Mouse (Mus musculus): ENCODE results near the gene Cisd2.

Cisd2 gene

GRCm38 (mm10) chr3:135423608-135424212, at the start of gene Cisd2:
Gene Cisd2 (minus strand): TSS chr3:135423925.
- no peak for DNase-seq

GRCm38 (mm10) chr3:135470823-135471222, 47.1 kb upstream of the Cisd2 start:
- no peak for DNase-seq

DNA sequence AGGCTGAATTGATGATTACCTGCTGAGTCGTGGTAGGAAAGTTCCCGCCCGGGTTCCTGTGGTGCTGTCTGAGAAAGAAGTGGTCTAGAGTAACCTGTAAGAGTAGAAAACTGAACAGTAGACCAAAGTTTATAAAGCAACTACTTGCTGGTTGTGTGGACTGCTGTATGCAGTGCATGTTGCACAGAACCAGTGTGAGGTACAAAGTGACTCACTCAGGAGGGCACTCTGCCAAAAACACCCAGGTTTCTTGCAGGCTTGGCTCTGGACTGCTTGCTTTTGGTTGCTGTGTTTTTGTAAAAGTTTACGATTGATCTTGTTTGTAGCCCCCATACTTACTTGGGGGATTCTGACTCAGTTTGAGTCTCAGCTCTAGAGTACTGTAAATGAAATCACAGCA, 46.2 kb upstream of the Cisd2 start:
- no peak for DNase-seq

GRCm38 (mm10) chr3:135469146-135469545, 45.4 kb upstream of the Cisd2 start:
- no peak for DNase-seq

- DNase-seq = no peak
Observed at GRCm38 (mm10) chr3:135468402-135468801, 44.7 kb upstream of the Cisd2 start.

DNA sequence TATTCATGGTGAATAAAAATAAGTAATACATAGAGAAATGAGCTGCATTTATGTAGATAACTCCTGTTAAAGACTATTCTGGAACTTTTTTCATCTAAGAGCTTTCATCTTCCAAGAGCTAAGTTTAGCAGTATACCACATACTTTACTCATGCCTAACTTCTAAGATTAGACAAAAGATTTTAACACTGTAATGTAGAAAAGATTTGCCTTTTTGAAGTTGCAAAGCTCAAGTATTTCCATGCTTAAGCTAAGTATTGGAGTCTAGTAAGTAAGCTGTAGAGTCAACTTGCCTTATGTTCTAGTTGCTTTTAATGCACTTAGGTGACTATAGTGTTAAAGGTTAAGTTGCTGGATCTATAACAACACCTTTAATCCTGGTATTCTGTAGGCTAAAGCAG, 35.3 kb upstream of the Cisd2 start:
- no peak for DNase-seq

GRCm38 (mm10) chr3:135444930-135445329, 21.2 kb upstream of the Cisd2 start:
- DNase-seq = no peak

DNA sequence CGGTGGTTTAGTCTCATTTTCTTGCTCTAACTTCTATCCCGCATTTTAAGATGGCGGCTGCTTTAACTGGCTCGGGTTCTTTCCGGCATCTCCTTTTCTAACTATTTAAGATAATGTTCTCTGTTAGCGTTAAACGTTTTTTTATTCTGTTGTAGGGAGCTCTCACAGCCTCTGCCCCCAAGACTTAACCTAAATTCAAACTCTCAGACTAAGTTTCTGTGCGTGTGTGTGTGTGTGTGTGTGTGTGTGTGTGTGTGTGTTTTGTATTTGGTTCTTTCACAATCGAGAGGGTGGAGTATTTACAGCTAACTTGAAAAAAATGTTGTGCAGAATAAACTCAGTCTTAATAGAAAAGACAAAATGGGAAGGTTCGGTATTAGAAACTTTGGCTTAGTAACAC, 16.9 kb upstream of the Cisd2 start:
- DNase-seq = no peak

- peak; percentile 61 for DNase-seq
Observed at GRCm38 (mm10) chr3:135440221-135440620, 16.5 kb upstream of the Cisd2 start.

GRCm38 (mm10) chr3:135439651-135440050, 15.9 kb upstream of the Cisd2 start:
- no peak for DNase-seq

- DNase-seq = peak; percentile 87
Observed at GRCm38 (mm10) chr3:135438913-135439531, 15.3 kb upstream of the Cisd2 start.

- DNase-seq = peak; percentile 96
Observed at GRCm38 (mm10) chr3:135438531-135438912, 14.8 kb upstream of the Cisd2 start.

DNA sequence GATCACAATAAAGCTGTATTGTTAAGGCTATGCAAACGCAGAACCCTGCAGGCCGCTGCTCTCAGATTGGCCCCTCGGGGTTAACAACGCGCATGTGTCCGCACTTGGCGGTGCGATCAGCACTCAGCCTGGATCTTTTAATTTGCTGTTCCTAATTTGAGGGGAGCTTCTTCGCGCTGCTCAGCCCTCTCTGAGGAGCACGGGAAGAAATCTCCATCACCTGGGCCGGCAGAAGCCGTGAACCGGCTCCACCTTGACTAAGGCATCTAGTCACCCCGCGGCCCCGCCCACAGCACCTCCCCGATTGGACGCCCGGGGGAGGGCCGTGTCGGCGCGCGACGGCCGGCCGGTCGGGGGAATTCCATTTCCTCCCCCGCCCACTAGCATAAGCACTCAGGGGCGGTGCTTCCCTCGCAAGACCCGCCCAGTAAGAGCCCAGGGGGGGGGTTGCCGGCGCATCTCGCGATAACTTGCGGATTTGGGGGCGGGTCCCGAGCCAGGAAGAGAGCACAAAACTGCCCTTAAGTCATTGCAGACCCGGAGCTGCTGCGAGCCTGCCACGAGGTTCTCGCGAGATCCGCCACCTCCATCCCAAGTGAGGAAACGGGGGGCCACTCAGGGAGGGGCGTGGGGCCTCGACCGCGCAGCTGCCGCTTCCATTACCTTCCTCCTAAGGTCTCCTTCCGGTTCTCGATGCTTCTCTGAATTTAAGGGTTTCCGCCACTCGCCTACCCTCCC, 14.2 kb upstream of the Cisd2 start, which contains the start of gene Ube2d3:
Ube2d3 (plus strand) TSS at position 392 of the 738 bp plus-strand sequence.
- peak; percentile 100 for DNase-seq

DNA sequence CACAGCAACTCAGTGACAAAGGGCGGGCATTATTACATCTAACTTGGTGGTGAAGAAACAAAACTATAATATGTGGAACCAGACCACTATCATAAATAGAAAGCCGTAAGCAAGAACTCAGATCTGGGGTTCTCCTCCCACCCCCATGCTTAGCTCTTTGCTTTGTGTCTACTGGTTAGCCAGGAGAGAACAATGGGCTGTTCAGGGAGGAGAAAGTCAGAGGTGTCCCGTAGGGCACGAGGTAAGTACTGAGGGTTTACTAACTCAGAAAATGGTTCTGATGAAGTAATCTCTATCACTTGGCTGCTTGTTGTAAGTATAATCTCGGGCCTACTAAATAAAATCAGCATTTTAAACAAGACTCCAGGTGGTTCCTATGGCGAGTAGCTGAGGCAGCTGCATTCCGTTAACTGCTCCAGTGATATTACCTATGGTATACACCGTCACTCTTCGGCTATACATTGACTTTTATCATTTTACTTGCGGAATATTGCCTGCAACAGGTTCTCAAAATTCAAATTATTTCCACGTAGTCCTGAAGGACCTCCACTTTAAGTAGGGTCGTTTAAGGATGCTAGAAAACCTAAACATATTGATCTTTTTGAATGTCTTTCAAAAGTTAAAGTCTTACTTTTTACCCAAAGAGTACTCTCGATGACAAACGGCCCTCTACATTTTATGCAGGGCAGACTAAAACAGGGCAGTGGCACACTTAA, 13.3 kb upstream of the Cisd2 start:
- DNase-seq = no peak

- peak; percentile 89 for DNase-seq
Observed at GRCm38 (mm10) chr3:135422856-135423607, 693 bp downstream of the Cisd2 start.

GRCm38 (mm10) chr3:135422232-135422855, 1.4 kb downstream of the Cisd2 start:
- no peak for DNase-seq

DNA sequence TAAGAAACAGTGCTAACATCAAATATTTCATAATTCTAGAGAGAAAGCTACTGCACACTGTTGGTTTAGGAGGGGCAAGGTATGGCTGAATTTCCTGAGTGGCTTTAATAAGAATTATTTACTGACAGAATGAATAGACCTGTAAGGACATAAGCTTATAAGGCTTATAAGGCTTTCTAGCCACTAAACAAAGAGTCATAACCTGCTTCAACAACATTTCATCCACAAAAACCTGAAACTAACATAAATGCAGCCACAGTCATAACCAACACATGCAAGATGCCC, 2.5 kb downstream of the Cisd2 start:
- DNase-seq = no peak

DNA sequence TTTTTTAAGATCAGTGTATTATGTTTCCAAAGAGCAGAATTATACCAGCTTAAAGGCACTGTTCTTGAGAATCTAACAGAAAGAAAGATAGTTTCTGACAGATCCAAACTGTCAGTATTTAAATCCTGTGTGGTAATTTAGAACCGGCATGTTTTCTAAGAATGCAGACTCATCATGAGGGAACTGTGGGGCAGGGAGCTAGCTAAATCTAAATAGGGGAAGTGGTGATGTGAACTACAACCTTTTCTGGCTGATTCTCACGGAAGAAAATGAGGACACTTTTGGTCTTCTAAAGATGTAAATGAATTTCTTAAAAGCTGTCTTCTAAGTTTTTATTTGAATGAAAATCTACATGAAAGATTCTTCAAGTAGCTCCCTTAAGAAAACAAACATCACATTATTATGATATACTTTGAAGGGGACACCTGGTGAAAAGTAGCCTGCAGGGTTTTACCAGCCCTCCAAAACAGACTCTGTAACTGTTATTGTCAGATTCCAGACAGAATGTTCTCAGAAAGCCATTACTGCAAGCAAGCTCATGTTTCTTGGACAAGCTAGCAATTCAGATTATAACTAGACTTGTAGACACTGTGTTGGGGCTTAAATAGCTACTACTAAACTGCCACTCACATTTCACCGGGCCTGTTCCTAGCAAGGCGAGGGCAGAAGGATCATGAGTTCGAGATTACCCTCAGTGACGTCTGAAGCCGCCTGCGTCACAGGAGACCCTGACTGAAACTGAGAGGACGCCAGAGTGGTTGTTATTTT, 3.0 kb downstream of the Cisd2 start:
- DNase-seq = no peak

DNA sequence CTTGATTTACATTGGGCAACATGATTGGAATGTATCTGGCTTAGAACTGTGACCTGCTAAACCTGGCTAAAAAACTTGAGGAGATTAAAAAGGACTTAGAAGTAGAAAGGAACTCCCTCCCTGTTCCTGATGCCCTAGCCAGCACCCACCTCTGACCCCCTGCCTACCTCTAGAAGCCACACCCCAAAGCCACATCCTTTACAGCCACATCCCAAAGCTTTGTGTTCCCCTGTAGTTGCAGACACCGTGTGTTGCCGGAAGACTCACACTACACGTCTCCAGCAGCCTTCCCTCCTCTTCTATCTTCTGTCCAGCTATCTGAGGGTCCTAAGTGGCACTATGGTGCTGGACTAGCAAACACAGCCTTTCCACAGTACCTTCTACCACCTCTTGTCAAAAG, 5.9 kb downstream of the Cisd2 start:
- DNase-seq = peak; percentile 56

GRCm38 (mm10) chr3:135417245-135417644, 6.5 kb downstream of the Cisd2 start:
- DNase-seq = no peak

DNA sequence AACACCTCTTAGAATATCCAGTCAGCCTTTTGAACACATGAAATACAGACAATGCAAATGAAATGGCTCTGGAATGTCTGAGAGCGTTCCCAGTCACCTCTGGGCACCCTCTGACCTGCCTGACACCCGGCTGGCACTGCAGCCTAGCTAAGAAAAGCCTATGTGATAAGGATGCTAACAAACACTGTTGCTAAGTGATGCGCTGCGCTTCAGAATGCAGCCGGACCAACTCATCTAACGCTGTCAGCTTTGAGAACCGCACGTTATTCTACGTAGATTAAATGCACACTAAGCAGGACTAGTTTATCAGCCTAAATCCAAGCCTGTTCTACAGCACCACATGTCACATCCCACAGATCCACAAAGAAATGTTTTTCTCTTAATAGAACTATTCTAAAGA, 11.9 kb downstream of the Cisd2 start:
- no peak for DNase-seq

- DNase-seq = no peak
Observed at GRCm38 (mm10) chr3:135411056-135411455, 12.7 kb downstream of the Cisd2 start.

Data from thymus, postnatal 25 days (tissue).